In the genomic region with DNA sequence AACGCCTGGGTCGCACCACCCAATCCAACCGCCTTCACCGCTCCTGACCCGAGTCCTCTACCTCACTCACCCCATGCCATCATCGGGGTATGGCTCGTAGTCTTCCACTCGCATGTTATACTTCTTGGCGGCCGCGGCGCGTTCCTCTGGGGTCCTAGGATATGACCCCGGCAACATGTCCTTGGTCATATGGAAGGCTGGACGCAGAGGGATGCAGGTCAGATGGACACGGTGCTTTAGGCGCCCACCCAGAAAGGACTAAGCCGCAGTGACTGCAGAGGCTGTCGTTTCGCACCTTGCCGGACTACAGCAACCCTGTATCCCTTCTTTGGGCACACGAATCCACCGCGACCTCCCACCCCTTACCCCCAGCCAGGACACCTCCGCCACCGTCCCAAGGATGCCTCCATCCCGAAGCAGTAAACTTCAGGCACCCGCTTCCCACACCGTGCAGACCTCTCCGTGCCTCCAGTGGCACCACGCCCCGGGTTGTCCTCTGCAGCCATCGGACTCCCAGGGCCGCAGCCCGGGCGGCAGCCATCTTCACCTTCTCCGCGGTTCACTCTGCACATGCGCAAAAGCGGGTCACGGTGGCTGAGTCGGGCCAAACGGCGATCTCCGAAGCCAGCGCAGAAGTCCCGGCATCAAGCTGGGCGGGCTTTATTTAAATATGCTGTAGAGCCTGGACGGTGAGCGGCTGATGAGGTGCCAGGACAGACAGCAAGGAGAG, we compare ENCODE assay signal across 1 mouse cellular context.
TF ChIP-seq lines count a peak whose summit lies in the region.

A gene (minus strand): TSS at position 580 of the 730 bp plus-strand sequence.

TF ChIP-seq in MEL, 35 proteins besides CTCF, POLR2A, EP300 and RAD21 (continued from another document):
- TF ChIP-seq POLR2AphosphoS5 (IDR thresholded peaks at IDR 0.05; ENCODE audit: borderline replicate concordance, low read depth, low read length) (no peak), SIN3A (IDR thresholded peaks at IDR 0.05; ENCODE audit: low read length) (peak; percentile 81), USF1 (IDR thresholded peaks at IDR 0.05; ENCODE audit: low read depth, low read length) (no peak), KAT2A (conservative IDR thresholded peaks at IDR 0.05; ENCODE audit: low read depth, low read length) (no peak; the same call in 1 of the 2 replicates), ZKSCAN1 (IDR thresholded peaks at IDR 0.05; ENCODE audit: low read depth, low read length) (no peak), MYC (IDR thresholded peaks at IDR 0.05; ENCODE audit: low read depth, low read length) (no peak), NRF1 (IDR thresholded peaks at IDR 0.05; ENCODE audit: insufficient read depth, low read depth, low read length, poor library complexity, severe bottlenecking) (peak; percentile 91)
TF ChIP-seq in MEL: peak in this region for 15.
